Mouse (Mus musculus): ENCODE data around the gene Sbk3.
A peak's percentile ranks its signal among the peaks of the same experiment; 100 is the strongest.

Sbk3 gene

GRCm38 (mm10) chr7:4993347-4993998, 22.5 kb upstream of the Sbk3 start:
- DNase-seq, result peak; percentile 13

GRCm38 (mm10) chr7:4988250-4988649, 17.3 kb upstream of the Sbk3 start:
- no peak for DNase-seq

GRCm38 (mm10) chr7:4976832-4977231, 5.9 kb upstream of the Sbk3 start:
- no peak for DNase-seq

GRCm38 (mm10) chr7:4975455-4975854, 4.5 kb upstream of the Sbk3 start:
- no peak for DNase-seq

GRCm38 (mm10) chr7:4972321-4973047, 1.5 kb upstream of the Sbk3 start:
- DNase-seq, result no peak

- DNase-seq, result no peak
Observed at GRCm38 (mm10) chr7:4971710-4972109, 742 bp upstream of the Sbk3 start.

GRCm38 (mm10) chr7:4964988-4965387, 6.0 kb downstream of the Sbk3 start:
- DNase-seq, result no peak

- peak; percentile 91 for DNase-seq
Observed at GRCm38 (mm10) chr7:4964272-4964671, 6.7 kb downstream of the Sbk3 start, which contains the start of gene Sbk2. TSS of gene Sbk2 (minus strand) at chr7:4964406.

- DNase-seq, result no peak
Observed at GRCm38 (mm10) chr7:4963527-4963926, 7.4 kb downstream of the Sbk3 start.

GRCm38 (mm10) chr7:4957361-4957760, 13.6 kb downstream of the Sbk3 start:
- DNase-seq, result no peak

GRCm38 (mm10) chr7:4953815-4954445, 17.0 kb downstream of the Sbk3 start:
- no peak for DNase-seq

GRCm38 (mm10) chr7:4950561-4951342, 20.2 kb downstream of the Sbk3 start:
- no peak for DNase-seq

- no peak for DNase-seq
Observed at GRCm38 (mm10) chr7:4948386-4948785, 22.6 kb downstream of the Sbk3 start.

GRCm38 (mm10) chr7:4947855-4948254, 23.1 kb downstream of the Sbk3 start:
- no peak for DNase-seq

GRCm38 (mm10) chr7:4943223-4943815, 27.6 kb downstream of the Sbk3 start:
- peak; percentile 93 for DNase-seq

- DNase-seq, result no peak
Observed at GRCm38 (mm10) chr7:4942673-4943072, 28.3 kb downstream of the Sbk3 start.

- DNase-seq, result peak; percentile 87
Observed at GRCm38 (mm10) chr7:4940068-4940479, 30.9 kb downstream of the Sbk3 start.

GRCm38 (mm10) chr7:4938456-4938855, 32.5 kb downstream of the Sbk3 start:
- peak; percentile 84 for DNase-seq

GRCm38 (mm10) chr7:4937392-4937791, 33.6 kb downstream of the Sbk3 start:
- DNase-seq, result no peak

- DNase-seq, result no peak
Observed at GRCm38 (mm10) chr7:4936832-4937231, 34.1 kb downstream of the Sbk3 start.

GRCm38 (mm10) chr7:4934160-4934914, 36.6 kb downstream of the Sbk3 start:
- no peak for DNase-seq

- no peak for DNase-seq
Observed at GRCm38 (mm10) chr7:4933103-4933502, 37.9 kb downstream of the Sbk3 start.

Data from thymus, postnatal 14 days (tissue).